Mouse (Mus musculus) olfactory bulb, adult 2 months (tissue): Measurements from ENCODE around the gene Unc13a. TPM values are rescaled to one million over a fixed set of nuclear protein-coding genes. Genes with fewer than 3 reads are reported as not detected.

Experiments used
- H3K27ac ChIP-seq: fragments of 200-500 bp; 2 replicates; pipeline ENCODE4 v1.5.1; 2012; ENCODE audit warnings: low read depth, low read length; ENCODE audit not compliant: insufficient read depth
- H3K4me1 ChIP-seq: fragments of 200-500 bp; 2 replicates; pipeline ENCODE4 v1.6.1; 2012; ENCODE audit warnings: low read length; ENCODE audit not compliant: control insufficient read depth, insufficient read depth
- H3K4me3 ChIP-seq: fragments of 200-500 bp; 2 replicates; pipeline ENCODE4 v1.5.1; 2012; ENCODE audit warnings: mild to moderate bottlenecking, low read depth, low read length, moderate library complexity; ENCODE audit not compliant: insufficient read depth
- CTCF ChIP-seq: fragments of 200-500 bp; IDR thresholded peaks from 2 replicates; pipeline ENCODE4 v1.5.1; 2012; ENCODE audit warnings: low read depth, mild to moderate bottlenecking, low read length, moderate library complexity; ENCODE audit not compliant: insufficient read depth
- POLR2A ChIP-seq: fragments of 200-500 bp; IDR thresholded peaks from 2 replicates; pipeline ENCODE4 v1.6.1; 2012; ENCODE audit warnings: mild to moderate bottlenecking, low read depth, low read length, moderate library complexity; ENCODE audit not compliant: insufficient read depth
- WGBS: fragments of 180-500 bp; shearing (Covaris S2); methylation state at CpG from one replicate; pipeline ENCODE4 v1.1.7; 2018; 5-methylcytosine and 5-hydroxymethylcytosine counted together
- polyA plus RNA-seq: library from polyadenylated mRNA; stranded (reverse); fragments of >200 nt; gene quantifications from 2 replicates; pipeline ENCODE4 v1.2.4, GENCODE M21; 2012; ENCODE audit warnings: low replicate concordance; ENCODE audit not compliant: missing spikeins, insufficient read depth, insufficient read length

The Unc13a gene
- polyA plus RNA-seq, 1 experiment, result not detected

- TF ChIP-seq POLR2A (no peak), CTCF (no peak)
- H3K27ac ChIP-seq, result no peak overlapping the region
- 68% methylated on average over 8 of the region's 8 CpGs for WGBS
- H3K4me3 ChIP-seq, result no peak overlapping the region
- 0 out of 2 replicates have a peak, but pooled peaks cover 4% of the 10 kb centered on the region for H3K4me1 ChIP-seq
Observed at GRCm38 (mm10) chr8:71637149-71638095, 34.1 kb downstream of the Unc13a start.

- no peak overlapping the region for H3K27ac ChIP-seq
- TF ChIP-seq CTCF (no peak), POLR2A (no peak)
- no peak overlapping the region for H3K4me3 ChIP-seq
- H3K4me1 ChIP-seq, result peaks cover 17% of the 10 kb centered on the region
- 30% methylated on average over 26 of the region's 26 CpGs for WGBS
Observed at GRCm38 (mm10) chr8:71633981-71634667, 37.4 kb downstream of the Unc13a start.

GRCm38 (mm10) chr8:71633164-71633563, 38.4 kb downstream of the Unc13a start:
- 29% methylated on average over 19 of the region's 22 CpGs for WGBS

GRCm38 (mm10) chr8:71631897-71632296, 39.7 kb downstream of the Unc13a start:
- WGBS, result 64% methylated on average over 2 of the region's 2 CpGs
- Histone ChIP-seq H3K4me3 (no peak overlapping the region), H3K27ac (no peak overlapping the region), H3K4me1 (peaks cover 28% of the 10 kb centered on the region)
- no peak for TF ChIP-seq CTCF

More at GRCm38 (mm10) chr8:71633164-71633563, 38.4 kb downstream of the Unc13a start:
- Histone ChIP-seq H3K4me1 (peaks cover 22% of the 10 kb centered on the region), H3K27ac (no peak overlapping the region), H3K4me3 (no peak overlapping the region)
- no peak for TF ChIP-seq POLR2A
- no peak for TF ChIP-seq CTCF

GRCm38 (mm10) chr8:71630761-71631160, 40.8 kb downstream of the Unc13a start:
- peaks cover 28% of the 10 kb centered on the region for H3K4me1 ChIP-seq
- no peak overlapping the region for H3K4me3 ChIP-seq
- TF ChIP-seq POLR2A, result no peak
- no peak for TF ChIP-seq CTCF
- H3K27ac ChIP-seq, result no peak overlapping the region
- 90% methylated on average over 6 of the region's 6 CpGs for WGBS

GRCm38 (mm10) chr8:71629781-71630212, 41.8 kb downstream of the Unc13a start:
- no peak for TF ChIP-seq POLR2A
- no peak for TF ChIP-seq CTCF
- WGBS, result 13% methylated on average over 25 of the region's 25 CpGs
- no peak overlapping the region for H3K27ac ChIP-seq
- peak overlapping the region; percentile 45 for H3K4me3 ChIP-seq
- peaks cover 28% of the 10 kb centered on the region for H3K4me1 ChIP-seq

- Histone ChIP-seq H3K4me1 (peaks cover 28% of the 10 kb centered on the region), H3K4me3 (peak overlapping the region; percentile 45), H3K27ac (no peak overlapping the region)
- TF ChIP-seq POLR2A, result 0 out of 2 replicates have a peak, but pooled peaks have one; percentile 19
- peak; percentile 41; the same call in 1 of the 2 replicates for TF ChIP-seq CTCF
- 1% methylated on average over 55 of the region's 55 CpGs for WGBS
Observed at GRCm38 (mm10) chr8:71629096-71629697, 42.4 kb downstream of the Unc13a start.

- TF ChIP-seq POLR2A (no peak), CTCF (no peak)
- H3K4me3 ChIP-seq, result peak overlapping the region; percentile 45
- 13% methylated on average over 16 of the region's 16 CpGs for WGBS
- H3K27ac ChIP-seq, result no peak overlapping the region
- peaks cover 24% of the 10 kb centered on the region for H3K4me1 ChIP-seq
Observed at GRCm38 (mm10) chr8:71628396-71629095, 43.0 kb downstream of the Unc13a start.
